ENCODE assay signal across 8 mouse cellular contexts in the genomic region with DNA sequence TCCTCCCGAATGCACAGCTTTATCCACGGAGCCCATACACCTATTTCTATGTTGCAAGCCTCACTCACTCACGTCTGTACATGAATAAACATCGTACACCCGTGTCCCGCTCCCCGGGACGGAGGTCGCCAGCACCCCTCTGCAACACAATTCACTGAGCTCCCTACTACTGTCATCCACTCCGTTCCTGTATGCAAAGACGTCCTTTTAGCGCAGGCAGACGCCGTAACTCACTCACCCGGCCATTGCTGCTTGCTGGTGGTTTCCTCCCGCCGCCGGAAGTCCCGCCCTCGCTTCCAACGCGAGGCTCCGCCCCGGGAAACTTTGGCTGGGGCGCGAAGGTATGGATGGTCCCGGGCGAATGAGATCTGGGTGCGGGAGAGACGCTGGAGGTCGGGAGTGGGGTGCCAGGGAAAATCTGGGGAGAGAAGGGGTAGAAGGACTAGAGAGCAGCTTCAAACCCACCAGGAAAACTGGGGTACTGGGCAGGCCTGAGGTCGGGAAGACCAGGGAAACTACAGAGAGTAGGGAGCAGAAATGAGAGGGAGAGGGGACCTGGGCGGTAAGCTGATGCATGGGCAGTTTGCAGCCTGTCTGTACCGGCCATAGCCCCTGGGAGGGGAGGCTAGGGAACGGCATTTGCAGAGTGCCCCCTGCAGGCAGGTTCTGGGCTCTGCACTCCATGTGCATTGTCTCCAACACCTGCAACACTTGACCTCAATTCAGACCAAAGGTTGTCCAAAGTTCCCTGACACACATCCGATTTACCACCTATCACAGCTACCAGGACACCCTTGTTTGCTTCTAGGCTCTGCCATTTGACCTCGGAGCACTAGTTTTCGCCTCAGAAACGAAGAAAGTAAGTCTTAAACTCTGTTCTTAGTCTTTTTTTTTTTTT. TPM values are rescaled to one million over a fixed set of nuclear protein-coding genes. Genes with fewer than 3 reads are reported as not detected.
DNase-seq lines count a peak whose midpoint lies in the region.

A gene (minus strand): TSS at position 284 of the 898 bp plus-strand sequence.

- H3K9me3 ChIP-seq in megakaryocyte, embryonic 14.5 days: no peaks in the 10 kb centered on the region

- DNase-seq in adipocyte (ENCODE audit: low spot score): peak; percentile 86
- DNase-seq in embryo, embryonic 10 days (ENCODE audit: low spot score): peak; percentile 91
- DNase-seq in gastrocnemius, postnatal 10 days: peak; percentile 85
- DNase-seq in induced T-regulatory cell, adult 2 months (ENCODE audit: low read depth): peak; percentile 92
- DNase-seq in left cerebral cortex, adult 8-10 months (ENCODE audit: low spot score in 2 of 2): peak; percentile 44 to 65
- peak; percentile 82 for DNase-seq in right cerebral cortex, adult 2 months (ENCODE audit: low spot score in 2 of 2)
- peak; percentile 31 for DNase-seq in urinary bladder, postnatal 10 days (ENCODE audit: low spot score)

- peaks cover 58% of the 10 kb centered on the region for H3K36me3 ChIP-seq in megakaryocyte, embryonic 14.5 days (replicated peaks; ENCODE audit: low read length)

- H3K4me1 ChIP-seq in megakaryocyte, embryonic 14.5 days: peaks cover 28% of the 10 kb centered on the region

- H3K27me3 ChIP-seq in megakaryocyte, embryonic 14.5 days (replicated peaks): no peaks in the 10 kb centered on the region

- peak within 1 kb of the TSS; percentile 93 for H3K4me3 ChIP-seq in megakaryocyte, embryonic 14.5 days (replicated peaks)

RNA-seq across cellular contexts. Expression of the gene that starts here (rescaled TPM):
- total RNA-seq in gastrocnemius, postnatal 10 days (2021): 1 to 10 TPM; 6.0 to 7.2 TPM
- 10 to 100 TPM in 3 of 4 experiments, 1 to 10 TPM in 1; 8.9 to 13.3 (median 11.1) TPM for total RNA-seq in left cerebral cortex, adult 8-10 months (2022)
- polyA plus RNA-seq in megakaryocyte, embryonic 14.5 days (2012; ENCODE audit: insufficient read depth, low replicate concordance): 6.7 TPM in 1 of 2 replicates, not detected in the other

Comparison
In these comparisons a context has a peak if more than half of its experiments do, and no peak if none do; other contexts are left out.
1. Peak in every context shown above with its lines: DNase-seq and H3K4me3 ChIP-seq.
2. DNase-seq: peak in every context shown above with its lines; median percentile 92 in induced T-regulatory cell, adult 2 months; 91 in embryo, embryonic 10 days; 86 in adipocyte; 85 in gastrocnemius, postnatal 10 days; 82 in right cerebral cortex, adult 2 months; 54 in left cerebral cortex, adult 8-10 months; 31 in urinary bladder, postnatal 10 days.